Mouse (Mus musculus): ENCODE results near the gene Pip5k1c. TPM values are rescaled to one million over a fixed set of nuclear protein-coding genes. Genes with fewer than 3 reads are reported as not detected.

Gene Pip5k1c
- total RNA-seq, 2 experiments from 2014 or later: 65.2 to 71.1 TPM

- DNase-seq (ENCODE audit: low spot score in 2 of 2): no peak
Observed at GRCm38 (mm10) chr10:81365672-81366476, 73.1 kb downstream of the Pip5k1c start, which contains the start of gene 4930404N11Rik. Gene 4930404N11Rik, minus strand, starts transcription at chr10:81365816.

- DNase-seq (ENCODE audit: low spot score in 2 of 2): no peak
Observed at GRCm38 (mm10) chr10:81366477-81367206, 73.9 kb downstream of the Pip5k1c start.

GRCm38 (mm10) chr10:81367207-81367495 lies 74.4 kb downstream of the Pip5k1c start:
- DNase-seq (ENCODE audit: low spot score in 2 of 2): no peak

Small RNA genes lying within 50 kb of the gene (microRNA-seq; reads per million reads assigned to microRNA genes)
- 5.8 reads per million, percentile 16 among the genes with 10 or more reads in this experiment for gene Mir3057

Other genes starting within 250 kb of the Pip5k1c start
- gene Sgta, start 232.8 kb upstream of the Pip5k1c start, total RNA-seq (2021): 100 to 1,000 TPM; 158 to 163 TPM
- gene Thop1, start 222.9 kb upstream of the Pip5k1c start, total RNA-seq (2021): 10 to 100 TPM; 39.1 to 46.7 TPM
- gene Creb3l3, start 194.1 kb upstream of the Pip5k1c start, total RNA-seq (2021): 10 to 100 TPM in 1 of 2 experiments, 1 to 10 TPM in 1; 2.3 to 16.6 TPM
- gene Map2k2, start 187.0 kb upstream of the Pip5k1c start, total RNA-seq (2021): 100 to 1,000 TPM; 149 to 157 TPM
- gene Zbtb7a, start 157.7 kb upstream of the Pip5k1c start, total RNA-seq (2021): 10 to 100 TPM; 71.8 to 76.6 TPM
- gene Pias4, start 125.0 kb upstream of the Pip5k1c start, total RNA-seq (2021): 10 to 100 TPM; 34.0 to 34.4 TPM
- 1,000 to 10,000 TPM; 1,728 to 1,734 TPM for gene Eef2, start 116.3 kb upstream of the Pip5k1c start, total RNA-seq (2021)
- gene Dapk3, start 110.0 kb upstream of the Pip5k1c start, total RNA-seq (2021): 10 to 100 TPM; 53.4 to 63.6 TPM
- gene 4930442H23Rik, start 109.1 kb upstream of the Pip5k1c start, total RNA-seq (2021): not detected
- under 1 TPM in 1 of 2 experiments, not detected in 1; 0.20 TPM for gene Nmrk2, start 90.9 kb upstream of the Pip5k1c start, total RNA-seq (2021)
- 1 to 10 TPM; 5.3 to 5.4 TPM for gene Atcay, start 62.1 kb upstream of the Pip5k1c start, total RNA-seq (2021)
- 10 to 100 TPM; 20.9 to 21.7 TPM for gene Zfr2, start 59.8 kb upstream of the Pip5k1c start, total RNA-seq (2021)
- 1 to 10 TPM; 2.9 to 3.0 TPM for gene Matk, start 40.0 kb upstream of the Pip5k1c start, total RNA-seq (2021)
- 100 to 1,000 TPM; 107 to 108 TPM for gene Mrpl54, start 26.0 kb upstream of the Pip5k1c start, total RNA-seq (2021)
- gene Apba3, start 26.0 kb upstream of the Pip5k1c start, total RNA-seq (2021): 10 to 100 TPM; 47.8 to 49.5 TPM
- 1 to 10 TPM; 1.8 to 3.1 TPM for gene Tjp3, start 1.4 kb upstream of the Pip5k1c start, total RNA-seq (2021)
- gene Cactin, start 28.1 kb downstream of the Pip5k1c start, total RNA-seq (2021): 10 to 100 TPM; 43.8 to 44.4 TPM
- gene Tbxa2r, start 35.8 kb downstream of the Pip5k1c start, total RNA-seq (2021): 10 to 100 TPM; 27.3 to 30.6 TPM
- gene Gipc3, start 50.3 kb downstream of the Pip5k1c start, total RNA-seq (2021): 1 to 10 TPM; 2.3 to 2.6 TPM
- gene Hmg20b, start 57.5 kb downstream of the Pip5k1c start, total RNA-seq (2021): 100 to 1,000 TPM; 107 to 108 TPM
- 10 to 100 TPM; 21.2 to 22.0 TPM for gene Mfsd12, start 64.5 kb downstream of the Pip5k1c start, total RNA-seq (2021)
- 1 to 10 TPM; 6.3 to 8.2 TPM for gene 4930404N11Rik, start 72.9 kb downstream of the Pip5k1c start, total RNA-seq (2021)
- gene Fzr1, start 85.6 kb downstream of the Pip5k1c start, total RNA-seq (2021): 10 to 100 TPM; 69.1 to 70.7 TPM
- 10 to 100 TPM; 49.4 to 49.7 TPM for gene Dohh, start 91.5 kb downstream of the Pip5k1c start, total RNA-seq (2021)
- gene Gm48551, start 91.5 kb downstream of the Pip5k1c start, total RNA-seq (2021): 1 to 10 TPM; 1.7 to 1.8 TPM
- 1 to 10 TPM; 2.6 to 4.1 TPM for gene Gm48552, start 96.0 kb downstream of the Pip5k1c start, total RNA-seq (2021)
- gene Smim24, start 100.1 kb downstream of the Pip5k1c start, total RNA-seq (2021): 10 to 100 TPM in 1 of 2 experiments, 1 to 10 TPM in 1; 1.2 to 13.2 TPM
- gene Nfic, start 162.7 kb downstream of the Pip5k1c start, total RNA-seq (2021): 100 to 1,000 TPM; 120 to 129 TPM
- gene Celf5, start 189.7 kb downstream of the Pip5k1c start, total RNA-seq (2021): 1 to 10 TPM; 3.5 to 4.2 TPM
- gene Ncln, start 203.4 kb downstream of the Pip5k1c start, total RNA-seq (2021): 100 to 1,000 TPM; 107 to 117 TPM
- gene S1pr4, start 207.2 kb downstream of the Pip5k1c start, total RNA-seq (2021): 1 to 10 TPM; 2.0 to 2.7 TPM
- 1 to 10 TPM in 1 of 2 experiments, under 1 TPM in 1; 0.67 to 1.2 TPM for gene Gna15, start 231.3 kb downstream of the Pip5k1c start, total RNA-seq (2021)

Measured in adrenal gland, postnatal 4 days (tissue).